Mouse (Mus musculus): ENCODE measurements at regions not wholly inside any gene's neighbourhood (a gene's known extent, or its start where the extent isn't known, plus 50 kb on each side); places are given as distances from the start of the nearest gene placed in this dataset.
A peak's percentile ranks its signal among the peaks of the same experiment; 100 is the strongest.

GRCm38 (mm10) chr6:55627228-55627627, 53.8 kb downstream of the Neurod6 start:
- TF ChIP-seq CTCF (IDR thresholded peaks at IDR 0.05; ENCODE audit: low read depth): no peak
- Histone ChIP-seq H3K9ac (no peak overlapping the region), H3K4me2 (no peak overlapping the region), H3K27ac (ENCODE audit: low read depth) (no peak overlapping the region), H3K9me3 (ENCODE audit: low read depth, low read length) (no peaks in the 10 kb centered on the region), H3K4me3 (ENCODE audit: low read depth, low read length) (no peak overlapping the region), H3K36me3 (ENCODE audit: insufficient read depth) (no peaks in the 10 kb centered on the region), H3K4me1 (ENCODE audit: insufficient read depth) (no peaks in the 10 kb centered on the region), H3K27me3 (ENCODE audit: insufficient read depth, low read length) (no peaks in the 10 kb centered on the region)
- DNase-seq (no peak), ATAC-seq (ENCODE audit: insufficient read depth) (no peak)
- 55% methylated on average over 5 of the region's 5 CpGs for WGBS

- Histone ChIP-seq H3K36me3 (ENCODE audit: insufficient read depth) (no peaks in the 10 kb centered on the region), H3K4me1 (ENCODE audit: insufficient read depth) (no peaks in the 10 kb centered on the region), H3K4me3 (ENCODE audit: low read depth, low read length) (no peak overlapping the region), H3K9me3 (ENCODE audit: low read depth, low read length) (no peaks in the 10 kb centered on the region), H3K27ac (ENCODE audit: low read depth) (no peak overlapping the region), H3K4me2 (no peak overlapping the region), H3K9ac (no peak overlapping the region), H3K27me3 (ENCODE audit: insufficient read depth, low read length) (no peaks in the 10 kb centered on the region)
- WGBS: 76% methylated on average over 3 of the region's 3 CpGs
- ATAC-seq (ENCODE audit: insufficient read depth): no peak
- TF ChIP-seq CTCF (IDR thresholded peaks at IDR 0.05; ENCODE audit: low read depth): no peak
- DNase-seq: no peak
Measured at GRCm38 (mm10) chr6:55620366-55620765, 60.7 kb downstream of the Neurod6 start.

GRCm38 (mm10) chr6:55617922-55618481, 63.1 kb downstream of the Neurod6 start:
- DNase-seq: peak; percentile 86
- Histone ChIP-seq H3K9me3 (ENCODE audit: low read depth, low read length) (no peaks in the 10 kb centered on the region), H3K4me3 (ENCODE audit: low read depth, low read length) (peak overlapping the region; percentile 15; the same call in 1 of the 2 replicates), H3K27ac (ENCODE audit: low read depth) (0 out of 2 replicates have a peak overlapping the region, but pooled peaks have one; percentile 18), H3K4me1 (ENCODE audit: insufficient read depth) (no peaks in the 10 kb centered on the region), H3K27me3 (ENCODE audit: insufficient read depth, low read length) (no peaks in the 10 kb centered on the region), H3K36me3 (ENCODE audit: insufficient read depth) (no peaks in the 10 kb centered on the region), H3K9ac (0 out of 2 replicates have a peak overlapping the region, but pooled peaks have one; percentile 16), H3K4me2 (peak overlapping the region; percentile 54)
- ATAC-seq (ENCODE audit: insufficient read depth): peak; percentile 80; the same call in 1 of the 2 replicates
- WGBS: 18% methylated on average over 13 of the region's 13 CpGs
- TF ChIP-seq CTCF (IDR thresholded peaks at IDR 0.05; ENCODE audit: low read depth): no peak

GRCm38 (mm10) chr6:55610395-55610794, 70.7 kb downstream of the Neurod6 start:
- Histone ChIP-seq H3K4me3 (ENCODE audit: low read depth, low read length) (no peak overlapping the region), H3K27ac (ENCODE audit: low read depth) (no peak overlapping the region), H3K36me3 (ENCODE audit: insufficient read depth) (no peaks in the 10 kb centered on the region), H3K9ac (no peak overlapping the region), H3K27me3 (ENCODE audit: insufficient read depth, low read length) (no peaks in the 10 kb centered on the region), H3K4me1 (ENCODE audit: insufficient read depth) (no peaks in the 10 kb centered on the region), H3K4me2 (no peak overlapping the region), H3K9me3 (ENCODE audit: low read depth, low read length) (no peaks in the 10 kb centered on the region)
- ATAC-seq (ENCODE audit: insufficient read depth) (no peak), DNase-seq (peak; percentile 65)
- TF ChIP-seq CTCF (IDR thresholded peaks at IDR 0.05; ENCODE audit: low read depth): no peak
- WGBS: 30% methylated on average over 3 of the region's 3 CpGs

GRCm38 (mm10) chr6:55609976-55610375, 71.1 kb downstream of the Neurod6 start:
- no peak overlapping the region for H3K9ac ChIP-seq
- ATAC-seq (ENCODE audit: insufficient read depth) (no peak), DNase-seq (peak; percentile 73)
- H3K27ac ChIP-seq (ENCODE audit: low read depth): no peak overlapping the region
- no peaks in the 10 kb centered on the region for H3K4me1 ChIP-seq (ENCODE audit: insufficient read depth)
- TF ChIP-seq CTCF (IDR thresholded peaks at IDR 0.05; ENCODE audit: low read depth): no peak
- H3K27me3 ChIP-seq (ENCODE audit: insufficient read depth, low read length): no peaks in the 10 kb centered on the region
- 72% methylated on average over 1 of the region's 1 CpGs for WGBS
- no peaks in the 10 kb centered on the region for H3K36me3 ChIP-seq (ENCODE audit: insufficient read depth)
- H3K4me2 ChIP-seq: no peak overlapping the region
- no peak overlapping the region for H3K4me3 ChIP-seq (ENCODE audit: low read depth, low read length)
- H3K9me3 ChIP-seq (ENCODE audit: low read depth, low read length): no peaks in the 10 kb centered on the region

- no peak overlapping the region for H3K4me2 ChIP-seq
- ATAC-seq (ENCODE audit: insufficient read depth): no peak
- H3K4me3 ChIP-seq (ENCODE audit: low read depth, low read length): no peak overlapping the region
- H3K4me1 ChIP-seq (ENCODE audit: insufficient read depth): no peaks in the 10 kb centered on the region
- H3K27me3 ChIP-seq (ENCODE audit: insufficient read depth, low read length): no peaks in the 10 kb centered on the region
- no peaks in the 10 kb centered on the region for H3K36me3 ChIP-seq (ENCODE audit: insufficient read depth)
- no peak for TF ChIP-seq CTCF (IDR thresholded peaks at IDR 0.05; ENCODE audit: low read depth)
- no peak for DNase-seq
- H3K9me3 ChIP-seq (ENCODE audit: low read depth, low read length): no peaks in the 10 kb centered on the region
- H3K9ac ChIP-seq: no peak overlapping the region
- no peak overlapping the region for H3K27ac ChIP-seq (ENCODE audit: low read depth)
- WGBS: 63% methylated on average over 1 of the region's 1 CpGs
Measured at GRCm38 (mm10) chr6:55609053-55609452, 72.0 kb downstream of the Neurod6 start.

GRCm38 (mm10) chr6:55597088-55597487, 84.0 kb downstream of the Neurod6 start:
- Histone ChIP-seq H3K4me1 (ENCODE audit: insufficient read depth) (no peaks in the 10 kb centered on the region), H3K9me3 (ENCODE audit: low read depth, low read length) (no peaks in the 10 kb centered on the region), H3K27ac (ENCODE audit: low read depth) (no peak overlapping the region), H3K36me3 (ENCODE audit: insufficient read depth) (no peaks in the 10 kb centered on the region), H3K4me2 (no peak overlapping the region), H3K9ac (no peak overlapping the region), H3K4me3 (ENCODE audit: low read depth, low read length) (no peak overlapping the region), H3K27me3 (ENCODE audit: insufficient read depth, low read length) (no peaks in the 10 kb centered on the region)
- 80% methylated on average over 4 of the region's 4 CpGs for WGBS
- no peak for DNase-seq
- ATAC-seq (ENCODE audit: insufficient read depth): no peak
- TF ChIP-seq CTCF (IDR thresholded peaks at IDR 0.05; ENCODE audit: low read depth): no peak

Measured in lung, embryonic 14.5 days (tissue).